23 mouse cellular contexts compared by ENCODE assay signal in genomic region chr17:6850513-6850912, GRCm38 (mm10).
"Had no signal": no experiment of that assay in that cellular context is flagged by ENCODE, and none has a peak within 500 bp of the region (broad histone marks: within the 10 kb centered on the region; RNA-seq: fewer than 3 reads in every experiment).

No protein-coding gene starts in this region.

- H3K4me1 ChIP-seq: heart, embryonic 13.5 days; heart, embryonic 15.5 days; hindbrain, embryonic 13.5 days; hindbrain, embryonic 15.5 days; limb, embryonic 12.5 days had no signal

- DNase-seq: gastrocnemius, postnatal 14 days; gastrocnemius, postnatal 36 days; heart, adult 2 months; heart, postnatal 14 days; heart, postnatal 36 days; kidney, adult 18-20 months; kidney, adult 8-10 months; kidney, postnatal 10 days; kidney, postnatal 25 days; kidney, postnatal 4 days; liver had no signal

- H3K27ac ChIP-seq: heart, adult 2 months; heart, embryonic 13.5 days; heart, embryonic 15.5 days; hindbrain, embryonic 13.5 days; hindbrain, embryonic 15.5 days; hindbrain, postnatal 0 days; layer of hippocampus, adult 2 months; left cerebral cortex, adult 2 months; limb, embryonic 10.5 days; limb, embryonic 12.5 days had no signal

- ATAC-seq: hindbrain, postnatal 0 days; intestine, embryonic 16.5 days had no signal

- H3K36me3 ChIP-seq: heart, embryonic 13.5 days; heart, embryonic 15.5 days; hindbrain, embryonic 13.5 days; hindbrain, embryonic 15.5 days; limb, embryonic 10.5 days; limb, embryonic 12.5 days had no signal

- H3K4me2 ChIP-seq: heart, embryonic 11.5 days; heart, embryonic 13.5 days; heart, embryonic 15.5 days; hindbrain, embryonic 13.5 days; hindbrain, embryonic 15.5 days; limb, embryonic 12.5 days; liver, embryonic 11.5 days had no signal

- H3K27me3 ChIP-seq: heart, embryonic 13.5 days; heart, embryonic 15.5 days; hindbrain, embryonic 13.5 days; hindbrain, embryonic 15.5 days; limb, embryonic 12.5 days had no signal

- H3K4me3 ChIP-seq: heart, adult 2 months; heart, embryonic 13.5 days; heart, embryonic 15.5 days; hindbrain, embryonic 13.5 days; hindbrain, embryonic 15.5 days; layer of hippocampus, adult 2 months; left cerebral cortex, adult 2 months; limb, embryonic 10.5 days; limb, embryonic 12.5 days had no signal

- H3K9ac ChIP-seq: heart, embryonic 13.5 days; heart, embryonic 15.5 days; hindbrain, embryonic 13.5 days; hindbrain, embryonic 15.5 days; limb, embryonic 12.5 days had no signal

- H3K9me3 ChIP-seq: heart, embryonic 15.5 days; hindbrain, embryonic 13.5 days; hindbrain, embryonic 15.5 days; limb, embryonic 10.5 days; limb, embryonic 12.5 days had no signal
